Mouse (Mus musculus) megakaryocyte progenitor cell, adult 5-6 weeks (primary cell): ENCODE results near the gene Snx1. TPM values are rescaled to one million over a fixed set of nuclear protein-coding genes. Genes with fewer than 3 reads are reported as not detected.
A peak's percentile ranks its signal among the peaks of the same experiment; 100 is the strongest.

ENCODE experiments used
- ATAC-seq: replicated peaks from 2 replicates; pipeline ENCODE4 v1.8.0; 2016; ENCODE audit warnings: mild to moderate bottlenecking, moderate TSS enrichment, inconsistent platforms; ENCODE audit not compliant: poor library complexity
- total RNA-seq, 2 experiments: library from RNA; stranded (forward) in 1 of 2; stranded (reverse) in 1 of 2; fragments of 157-497, 149-512 nt in 1 of 2; fragments of 200-1000 nt in 1 of 2; gene quantifications; 2 replicates each; pipeline versions ENCODE4 v1.2.3 to v1.2.4; 2015 to 2017

The Snx1 gene
- total RNA-seq, 2 experiments from 2014 or later = 54.4 to 107 TPM

DNA sequence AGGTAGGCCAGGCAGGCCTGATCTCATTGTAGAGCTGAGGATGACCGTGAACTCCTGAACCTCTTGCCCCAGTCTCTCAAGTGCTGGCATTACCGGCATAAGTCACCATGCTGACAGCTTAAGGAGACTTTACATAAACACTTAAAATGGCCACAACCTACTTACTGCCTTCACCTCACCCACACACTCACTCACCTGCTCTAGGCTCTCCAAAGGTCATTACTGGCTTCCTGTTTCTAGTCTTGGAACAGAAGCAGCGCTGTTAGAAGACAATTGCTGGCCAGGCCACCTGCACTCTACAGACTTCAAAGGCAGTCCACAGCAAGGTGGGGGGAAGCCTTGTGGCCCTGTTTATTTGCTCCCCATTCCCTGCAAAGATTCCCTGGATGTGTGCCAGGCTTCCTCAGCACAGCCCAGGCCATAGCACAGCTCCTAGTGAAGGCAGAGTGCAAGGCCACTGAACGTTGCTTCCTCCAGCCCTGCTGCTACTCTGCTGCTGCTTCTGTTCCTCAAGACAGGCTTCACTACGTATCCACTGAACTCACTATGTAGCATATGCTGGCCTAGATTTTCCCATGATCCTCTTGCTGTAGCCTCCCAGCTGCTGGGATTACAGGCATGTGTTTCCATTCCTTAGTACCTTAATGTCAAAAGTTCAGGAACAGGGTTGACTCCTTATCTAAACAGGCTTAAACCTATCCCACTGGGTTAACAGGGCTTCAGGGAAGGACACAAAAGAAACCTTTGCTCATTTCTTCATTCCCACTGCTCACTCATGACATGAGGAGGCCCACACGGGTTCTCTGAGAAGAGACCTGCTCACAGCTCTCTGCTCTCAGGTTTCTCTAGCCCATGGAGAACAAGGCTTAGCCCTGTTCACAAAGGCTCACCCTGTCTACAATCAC, 34.8 kb downstream of the Snx1 start:
- no peak for ATAC-seq

DNA sequence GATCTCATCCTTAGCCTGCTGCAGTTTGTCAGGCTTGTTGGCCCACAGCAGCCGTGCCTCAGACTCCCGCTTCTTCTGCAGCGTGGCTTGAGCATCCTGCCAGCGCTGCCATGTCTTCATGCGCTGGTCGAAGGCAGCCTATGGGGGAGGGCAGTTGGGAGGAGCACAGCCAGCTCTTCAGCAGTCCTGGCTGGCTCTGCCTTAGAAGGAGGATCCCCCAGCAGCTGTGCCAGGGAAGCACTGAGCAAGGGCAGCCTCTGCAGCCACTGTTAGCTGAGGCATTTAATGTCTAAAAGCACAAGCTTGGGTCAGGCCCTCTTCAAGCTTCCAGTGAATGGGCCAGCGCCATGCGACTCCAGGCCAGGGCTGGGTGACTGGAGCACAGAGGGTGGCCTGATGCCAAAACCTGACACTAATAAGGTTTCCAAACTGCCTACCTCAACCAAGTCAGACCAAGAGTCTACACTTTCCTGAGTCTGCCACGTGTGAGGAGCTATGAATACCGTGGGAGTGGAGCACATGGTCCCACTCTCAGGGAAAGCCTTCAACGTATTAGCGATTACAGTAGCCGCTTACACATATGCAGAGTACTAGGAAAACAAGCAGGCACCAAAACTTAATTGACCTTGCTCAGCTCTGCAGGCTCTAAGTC, 35.7 kb downstream of the Snx1 start:
- ATAC-seq = no peak

DNA sequence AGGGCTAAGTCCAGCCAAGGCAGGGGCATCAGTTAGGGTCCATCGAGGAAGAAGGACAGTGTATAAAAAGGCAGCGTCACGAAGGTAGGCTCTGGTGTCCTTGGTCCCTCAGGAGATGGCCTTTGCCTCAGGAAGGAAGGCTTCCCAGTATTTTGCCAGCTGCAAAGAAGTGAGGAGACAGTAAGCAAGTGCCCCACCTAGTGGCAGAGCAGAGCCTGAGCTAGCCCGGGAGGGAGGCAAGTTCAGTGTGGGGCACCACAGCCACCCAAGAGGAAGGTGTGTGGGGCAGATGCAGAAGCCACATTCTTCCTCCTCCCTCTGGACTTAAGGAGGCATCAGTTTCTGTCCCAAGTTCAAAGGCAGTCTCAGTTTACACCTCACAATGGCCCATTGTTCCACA, 38.0 kb downstream of the Snx1 start:
- ATAC-seq = peak; percentile 90

DNA sequence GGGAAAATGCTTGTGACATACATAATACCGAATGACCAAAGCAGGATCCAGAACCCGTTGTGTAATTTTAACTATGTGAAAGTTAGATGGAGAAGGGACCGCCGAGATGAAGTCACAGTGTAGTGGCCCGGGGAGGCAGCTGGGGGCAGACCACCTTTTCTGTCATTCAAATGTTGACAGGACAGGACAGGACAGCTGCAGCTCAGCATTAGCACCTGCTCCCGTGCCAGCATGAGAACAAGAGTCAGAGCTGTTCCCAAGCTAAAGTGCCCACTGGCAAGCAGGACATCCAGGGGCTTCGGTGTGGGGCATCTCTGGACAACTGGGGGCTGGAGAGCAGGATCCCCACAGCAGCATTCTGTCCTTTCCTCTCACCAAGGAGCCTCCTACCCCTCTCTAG, 39.3 kb downstream of the Snx1 start:
- no peak for ATAC-seq

DNA sequence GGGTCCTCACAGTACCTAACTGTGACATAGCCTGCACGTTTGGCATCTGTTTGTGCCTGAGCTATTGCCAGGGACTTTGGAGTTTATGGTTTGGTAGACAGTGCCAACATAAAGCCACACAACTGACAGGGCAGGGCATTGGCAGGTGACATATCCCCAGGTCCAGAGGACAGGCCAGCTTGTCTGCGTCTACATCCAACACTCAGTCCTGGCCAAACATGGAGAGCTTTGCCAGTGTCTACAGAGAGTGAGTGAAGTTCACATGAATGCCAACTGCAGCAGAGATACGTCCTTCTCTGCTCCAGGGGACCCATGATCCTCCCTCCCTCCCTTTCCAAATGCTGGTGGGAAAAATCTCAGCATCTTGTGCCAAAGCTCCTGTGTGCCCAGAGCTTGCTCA, 42.2 kb downstream of the Snx1 start:
- no peak for ATAC-seq

DNA sequence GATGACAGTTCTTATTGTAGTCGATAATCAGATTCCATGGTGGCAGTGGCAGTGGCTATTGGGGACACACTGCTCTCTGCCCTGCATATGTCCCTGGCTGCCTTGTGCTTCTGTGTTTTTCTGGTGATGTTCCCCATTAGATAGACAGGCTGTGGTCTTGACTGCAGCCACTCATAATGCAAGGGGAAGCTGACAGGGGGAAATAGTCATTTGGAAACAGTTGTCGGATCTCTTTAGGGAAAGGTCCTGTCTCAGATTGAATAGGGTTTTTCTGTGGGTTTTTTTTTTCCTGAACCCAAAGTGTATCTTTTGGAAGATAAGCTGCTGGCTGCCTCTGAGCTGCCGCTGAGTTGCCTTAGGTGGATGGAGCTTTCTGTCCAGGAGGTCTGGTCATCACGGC, 44.4 kb downstream of the Snx1 start:
- peak; percentile 64 for ATAC-seq

DNA sequence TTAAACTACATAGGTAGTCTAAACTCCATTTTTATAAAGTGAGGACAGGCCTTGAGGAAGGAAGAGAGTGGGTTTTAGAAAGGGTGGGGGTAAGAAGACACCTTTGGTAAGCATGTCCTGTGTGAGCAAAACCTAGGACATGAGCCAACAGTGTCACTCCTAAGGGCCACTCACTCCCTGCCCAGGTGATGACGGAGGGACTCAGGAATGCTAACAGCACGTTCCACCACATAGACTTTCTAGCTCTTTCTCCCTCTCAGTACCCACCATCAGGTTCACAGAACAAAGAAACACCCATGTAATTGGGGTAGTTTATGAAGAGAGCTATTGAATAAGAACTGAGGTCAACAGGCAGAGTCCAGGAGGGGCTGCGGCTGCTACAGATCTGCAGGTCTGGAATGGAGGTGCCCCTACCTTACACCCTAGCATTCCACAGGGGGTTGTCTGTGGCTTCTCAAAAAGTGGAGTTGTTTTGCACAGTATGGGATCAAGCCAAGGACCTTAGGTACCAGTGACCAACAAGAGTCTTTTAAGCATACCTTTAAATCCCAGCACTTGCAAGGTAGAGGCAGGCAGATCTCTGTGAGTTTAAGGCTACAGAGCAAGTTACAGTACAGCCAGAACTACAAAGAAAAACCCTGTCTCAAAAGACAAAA, 45.5 kb downstream of the Snx1 start:
- ATAC-seq = no peak

DNA sequence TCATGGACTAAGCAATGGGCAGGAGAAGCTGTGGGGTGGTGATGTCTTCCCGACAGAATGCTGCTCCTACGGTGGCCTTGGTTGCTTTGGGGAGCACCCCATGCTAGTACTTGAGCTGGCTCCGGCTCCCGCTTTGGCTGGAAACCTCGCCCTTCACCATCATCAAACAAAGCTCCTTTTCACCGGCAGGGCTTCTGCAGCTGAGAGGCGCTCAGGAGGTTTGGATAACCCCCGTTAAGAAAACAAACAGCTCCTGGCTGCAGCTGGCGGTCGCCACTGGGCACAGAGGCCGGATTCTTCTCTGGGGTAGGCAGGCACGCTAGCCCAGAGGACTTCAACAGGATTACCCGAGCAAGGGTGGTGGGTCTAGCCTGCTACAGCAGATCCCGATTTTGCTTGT, 47.9 kb downstream of the Snx1 start:
- ATAC-seq = no peak

DNA sequence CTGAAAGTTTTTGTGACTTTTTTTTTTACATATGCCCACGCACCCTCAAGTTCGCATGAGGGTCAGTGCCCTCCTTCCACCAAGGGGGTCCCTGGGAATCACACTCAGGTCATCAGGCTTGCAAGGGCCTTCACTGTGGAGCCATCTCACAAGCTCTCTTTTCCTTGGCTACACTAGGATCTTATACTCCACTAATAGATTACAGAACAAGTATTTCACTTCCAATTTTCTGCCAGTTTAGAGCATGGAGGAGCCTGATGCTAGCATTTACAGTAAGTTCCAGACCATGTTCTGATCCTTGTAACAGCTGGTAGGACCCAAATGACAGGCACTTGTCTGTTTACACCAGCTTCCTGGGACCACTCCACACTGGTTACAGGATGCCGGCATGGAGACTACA, 48.3 kb downstream of the Snx1 start:
- ATAC-seq = no peak

DNA sequence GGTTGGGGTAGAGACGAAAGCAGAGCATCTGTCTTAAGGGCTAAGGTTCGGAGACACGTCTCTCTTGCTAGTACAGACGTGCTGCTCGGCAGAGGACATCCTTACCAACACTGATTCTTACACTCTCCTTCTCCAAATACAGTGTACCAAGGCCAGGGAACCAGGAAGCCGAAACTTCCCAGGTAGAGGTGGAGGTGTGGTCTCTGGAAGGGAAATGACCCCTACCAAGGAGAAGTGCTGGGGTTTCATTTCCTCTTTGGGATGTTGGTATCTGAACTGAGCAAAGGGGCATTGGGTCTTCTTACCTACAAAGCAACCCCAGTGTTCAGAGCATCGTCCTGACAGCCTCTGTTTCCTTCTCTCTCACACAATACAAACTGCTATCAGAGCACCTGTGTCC, 53.6 kb downstream of the Snx1 start:
- ATAC-seq = no peak

DNA sequence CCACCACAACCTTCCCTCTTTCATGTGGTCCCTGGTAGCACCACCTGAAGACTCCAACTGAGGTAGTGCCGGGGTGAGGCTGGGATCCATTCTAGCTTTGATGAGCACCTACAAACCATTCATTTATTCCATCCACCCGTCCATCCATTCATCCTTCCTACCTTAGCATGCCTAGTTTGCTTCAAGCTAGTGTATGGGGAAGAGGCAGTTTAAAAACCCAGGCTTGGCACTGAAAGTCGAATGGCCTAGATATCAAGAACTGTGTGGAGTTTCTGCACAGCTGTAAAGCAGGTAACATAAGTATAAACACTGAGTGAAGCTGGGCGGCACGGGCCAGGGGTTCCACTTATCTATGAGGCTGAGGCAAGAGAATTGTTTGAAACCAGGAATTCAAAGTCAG, 56.2 kb downstream of the Snx1 start:
- ATAC-seq = no peak

DNA sequence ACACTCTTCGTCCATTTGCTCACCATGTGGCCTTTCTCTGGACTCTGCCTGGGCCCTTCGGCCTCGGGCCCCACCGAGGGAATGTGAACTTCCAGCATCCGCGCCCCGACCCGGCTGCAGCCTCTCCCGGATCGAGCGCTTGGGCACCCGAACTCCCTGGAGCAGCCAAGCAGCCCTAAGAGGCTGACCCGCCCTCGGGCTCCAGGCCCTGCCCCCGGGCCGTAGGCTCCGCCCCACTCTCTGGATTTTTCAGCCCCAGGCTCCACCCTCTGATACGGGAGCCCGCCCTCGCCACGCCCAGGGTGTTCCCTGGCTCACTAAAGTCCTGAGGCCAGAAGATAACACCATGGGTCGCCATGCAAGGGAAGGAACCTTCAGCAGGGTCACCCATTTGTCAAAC, 56.8 kb downstream of the Snx1 start, which contains the start of gene Snx22:
Gene Snx22 (minus strand): TSS at position 137 of the 400 bp plus-strand sequence.
- peak; percentile 98 for ATAC-seq

DNA sequence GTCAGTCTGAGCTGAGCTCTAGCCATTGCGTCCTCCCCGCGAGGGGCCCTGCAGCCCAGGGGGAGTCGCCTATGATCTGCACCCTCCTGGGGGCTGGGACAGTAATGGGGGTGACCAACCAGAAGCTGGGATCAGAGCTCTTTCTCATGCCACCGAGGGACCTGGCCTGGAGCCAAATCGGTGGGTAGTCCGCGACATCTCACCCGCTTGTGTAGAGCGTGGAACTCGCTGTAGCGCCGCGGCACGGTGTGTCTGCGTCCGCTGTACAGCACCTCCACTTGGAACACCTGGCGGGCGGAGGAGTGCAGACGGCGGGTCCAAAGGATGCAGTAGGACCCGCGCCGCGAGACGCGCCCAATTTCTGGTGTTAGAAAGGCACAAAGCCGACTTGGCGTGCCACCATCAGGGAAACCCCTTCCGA, 57.4 kb downstream of the Snx1 start:
- ATAC-seq = no peak

DNA sequence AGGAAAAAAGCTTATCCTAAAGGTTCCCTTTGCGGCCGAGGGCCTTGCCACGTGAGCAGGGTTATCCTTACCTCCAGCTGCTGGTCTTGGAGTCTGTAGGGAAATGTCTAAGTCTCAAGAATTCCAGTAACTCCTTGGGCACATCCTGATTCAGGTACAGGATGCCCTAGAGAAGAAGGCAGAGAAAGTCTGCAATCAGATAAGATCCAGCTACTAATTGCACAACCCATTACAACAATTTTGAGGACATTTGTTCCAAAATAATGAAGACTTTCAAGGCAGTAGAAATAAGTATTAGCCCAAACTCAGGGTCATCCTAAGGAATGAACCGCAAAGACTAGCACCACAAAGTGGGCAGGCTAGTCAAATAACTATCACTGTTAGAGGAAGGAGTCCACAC, 58.3 kb downstream of the Snx1 start:
- ATAC-seq = no peak

DNA sequence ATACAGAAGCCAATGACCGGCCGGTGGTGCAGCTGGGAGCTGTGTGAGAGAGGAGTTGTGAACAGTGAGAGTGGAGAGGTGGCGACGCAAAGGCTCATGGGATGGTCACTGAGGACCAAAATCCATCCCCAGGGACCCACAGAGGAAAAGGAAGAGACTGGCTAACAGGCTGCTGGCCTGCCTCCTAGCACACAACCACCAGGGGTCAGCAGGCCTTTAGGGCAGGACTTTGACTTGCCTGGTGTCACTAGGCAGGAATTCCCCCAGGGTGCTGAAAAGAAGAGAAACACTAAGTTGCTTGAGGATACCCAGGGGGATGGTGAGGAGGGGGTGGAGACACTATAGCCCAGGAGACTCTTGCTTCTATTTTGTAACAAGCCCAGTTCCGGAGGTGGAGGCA, 58.8 kb downstream of the Snx1 start:
- peak; percentile 49 for ATAC-seq

DNA sequence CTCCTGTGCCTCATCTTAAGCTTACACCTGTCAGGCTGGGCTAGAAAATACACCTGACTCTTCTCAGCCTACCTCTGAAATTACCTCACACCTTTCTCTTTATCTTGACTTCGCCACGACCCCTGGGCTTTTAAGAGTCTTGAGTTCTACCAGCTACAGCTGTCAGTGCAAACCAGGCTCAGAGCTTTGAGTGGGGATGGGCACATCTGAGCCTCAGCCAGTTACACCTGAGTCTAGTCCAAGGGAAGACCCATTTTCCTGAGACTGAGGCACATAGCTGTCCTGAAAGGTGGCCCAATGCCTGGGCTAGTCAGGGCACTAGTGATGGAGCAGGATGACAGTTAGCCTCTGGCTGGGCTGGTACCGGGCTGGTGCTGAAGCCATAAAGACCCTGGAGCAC, 59.6 kb downstream of the Snx1 start:
- ATAC-seq = no peak

DNA sequence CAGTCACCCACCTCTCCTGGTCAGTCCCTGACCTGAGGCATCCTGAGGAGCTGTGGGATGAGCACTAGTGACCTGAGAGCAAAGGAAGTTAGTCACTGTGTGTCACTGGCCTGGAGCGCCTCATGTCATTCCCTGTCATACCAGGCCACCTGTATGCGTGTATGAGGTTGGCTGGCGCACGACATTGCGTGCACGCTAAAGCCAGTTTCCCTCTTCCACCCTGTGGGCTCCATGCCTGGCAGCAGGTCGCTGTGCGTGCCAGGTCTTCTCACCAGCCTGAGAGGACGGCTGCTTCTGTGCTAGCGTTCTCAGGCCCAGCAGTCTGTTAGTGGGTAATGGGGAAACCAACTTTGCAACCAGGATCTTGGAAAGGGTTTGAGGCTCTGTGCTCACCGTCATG, 62.1 kb downstream of the Snx1 start:
- no peak for ATAC-seq

DNA sequence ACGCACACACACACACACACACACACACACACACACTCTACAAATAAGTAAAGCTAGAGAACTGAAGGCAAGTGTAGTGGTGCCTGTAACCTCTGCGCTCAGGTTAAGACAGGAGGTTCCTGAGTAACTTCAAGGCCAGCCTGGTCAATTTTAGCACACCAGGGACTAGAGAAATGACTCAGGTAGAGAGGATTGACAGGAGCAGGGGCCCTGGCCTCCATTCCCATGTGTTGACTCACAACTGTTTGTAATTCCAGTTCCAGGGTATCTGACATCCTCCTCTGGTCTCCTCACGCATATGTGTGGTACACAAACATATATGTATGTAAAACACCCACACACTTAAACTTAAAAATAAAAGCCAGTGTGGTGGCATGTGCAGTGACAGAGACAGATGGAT, 62.9 kb downstream of the Snx1 start:
- no peak for ATAC-seq

DNA sequence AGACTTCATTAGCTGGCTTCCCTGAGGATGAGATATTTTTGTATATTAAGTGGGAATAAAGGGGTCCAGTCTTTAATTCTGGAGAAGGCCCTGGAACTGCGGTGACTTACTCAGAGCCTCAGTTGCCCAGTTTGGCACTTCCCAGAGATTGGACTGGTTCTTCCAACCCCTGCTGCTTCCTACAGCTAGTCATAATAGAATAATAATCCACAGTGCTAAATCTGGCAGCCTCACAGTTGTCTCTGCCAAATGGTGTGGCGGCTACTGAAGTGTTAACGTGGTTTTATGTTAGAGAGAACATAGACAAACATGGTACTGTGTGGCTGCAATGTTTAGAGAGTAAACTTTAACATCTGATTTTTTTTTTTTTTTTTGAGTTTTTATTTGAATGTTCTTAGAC, 64.7 kb downstream of the Snx1 start:
- no peak for ATAC-seq

DNA sequence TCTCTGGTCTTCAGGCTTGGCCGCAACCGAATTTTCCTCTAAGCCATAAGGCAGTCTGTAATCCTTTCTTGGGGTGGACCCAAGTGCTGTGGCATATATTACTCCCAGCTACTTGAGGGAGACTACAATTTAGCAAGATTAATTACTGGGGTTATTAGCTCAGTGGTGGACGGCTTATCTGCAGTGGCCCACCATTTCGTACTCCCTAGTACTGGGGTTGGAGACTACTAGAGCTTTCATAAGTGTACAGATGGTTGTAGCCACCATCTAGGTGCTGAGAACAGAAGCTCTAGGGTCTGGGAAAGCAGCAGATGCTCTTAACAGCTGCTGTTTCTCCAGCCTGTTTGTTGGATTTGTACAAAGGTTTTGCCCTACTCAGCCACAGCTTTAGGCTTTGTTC, 65.4 kb downstream of the Snx1 start:
- ATAC-seq = no peak

DNA sequence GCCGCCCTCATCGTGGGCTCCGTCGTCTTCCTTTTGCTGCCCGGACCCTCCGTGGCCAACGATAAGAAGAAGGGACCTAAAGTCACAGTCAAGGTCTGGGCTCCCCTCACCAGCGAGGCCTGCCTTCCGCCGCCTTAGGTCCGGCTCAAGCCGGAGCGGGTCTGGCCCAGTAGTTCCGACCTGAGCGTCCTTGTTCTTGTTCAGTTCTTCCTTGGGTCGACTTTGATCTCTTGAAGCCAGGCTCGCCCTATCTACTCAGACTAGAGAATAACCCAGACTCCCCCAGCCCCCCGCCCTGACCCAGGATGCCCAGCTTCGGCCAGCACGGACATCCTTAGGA, 66.1 kb downstream of the Snx1 start:
- no peak for ATAC-seq
